Mouse (Mus musculus) neural tube, embryonic 10.5 days (tissue): ENCODE data around the gene Ass1.

Source experiments
- DNase-seq: peaks from one replicate; pipeline ENCODE4 v3.0.0-alpha.2; 2017; ENCODE audit warnings: low spot score; ENCODE audit errors: extremely low spot score

Gene Ass1

GRCm38 (mm10) chr2:31469931-31470682 lies at the start of gene Ass1:
TSS of gene Ass1 (plus strand) at chr2:31470207.
- DNase-seq, result no peak

DNA sequence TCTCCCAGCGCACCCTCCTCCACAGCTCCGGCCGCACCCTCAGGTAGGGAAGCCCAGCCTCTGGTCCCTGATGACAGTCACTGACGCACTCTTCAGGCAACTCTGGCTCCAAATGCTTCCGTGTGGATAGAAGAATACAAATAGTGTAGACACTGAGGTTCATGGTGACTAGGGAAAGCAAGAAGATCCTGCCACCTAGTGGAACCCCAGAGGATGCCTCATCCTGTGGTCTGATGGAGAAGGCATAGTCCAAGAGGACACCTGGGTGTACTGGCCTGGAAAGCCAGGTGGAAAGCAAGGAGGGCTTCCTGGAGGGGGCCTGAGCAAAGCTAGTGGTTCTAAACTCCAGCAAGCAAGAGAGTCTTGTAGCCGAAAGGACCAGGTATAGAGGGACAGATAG lies 49.1 kb upstream of the Ass1 start:
- no peak for DNase-seq

DNA sequence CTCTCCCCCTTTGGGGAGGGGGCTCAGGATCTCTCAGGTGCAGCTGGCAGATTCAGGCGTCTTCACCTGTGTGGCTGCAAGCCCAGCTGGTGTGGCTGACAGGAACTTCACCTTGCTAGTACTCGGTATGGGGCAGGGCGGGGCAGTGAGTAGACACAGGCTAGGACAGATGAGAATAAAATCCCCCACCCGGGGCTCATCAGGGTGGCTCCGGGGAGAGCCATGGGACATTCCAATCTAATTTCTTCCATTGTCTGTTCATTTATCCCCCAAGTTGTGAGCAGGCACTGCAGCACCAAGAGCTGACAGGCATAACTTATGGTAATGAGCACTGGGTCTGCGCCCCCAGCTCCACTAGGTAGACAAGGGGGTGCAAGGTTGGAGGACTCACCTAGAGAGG lies 47.4 kb upstream of the Ass1 start:
- DNase-seq, result no peak

DNA sequence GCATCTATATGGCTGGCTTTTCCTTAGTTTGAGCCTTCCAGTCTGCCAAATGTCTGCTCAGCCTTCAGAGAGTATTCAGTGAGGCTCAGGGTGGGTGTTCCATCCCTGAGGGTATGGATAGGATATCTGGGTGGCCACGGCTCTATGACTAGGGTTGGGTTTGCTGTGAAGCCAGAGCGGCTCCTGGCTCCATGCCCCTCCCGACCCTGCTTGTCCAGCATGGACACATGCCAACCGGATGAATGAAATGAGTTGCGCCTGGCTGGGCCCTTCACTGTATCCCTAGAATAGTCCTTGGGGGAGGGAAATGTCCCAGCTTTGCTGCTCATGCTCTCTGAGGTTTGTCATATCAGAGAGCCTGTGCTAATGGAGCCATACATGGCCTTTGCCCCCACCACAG lies 38.5 kb upstream of the Ass1 start:
- no peak for DNase-seq

DNA sequence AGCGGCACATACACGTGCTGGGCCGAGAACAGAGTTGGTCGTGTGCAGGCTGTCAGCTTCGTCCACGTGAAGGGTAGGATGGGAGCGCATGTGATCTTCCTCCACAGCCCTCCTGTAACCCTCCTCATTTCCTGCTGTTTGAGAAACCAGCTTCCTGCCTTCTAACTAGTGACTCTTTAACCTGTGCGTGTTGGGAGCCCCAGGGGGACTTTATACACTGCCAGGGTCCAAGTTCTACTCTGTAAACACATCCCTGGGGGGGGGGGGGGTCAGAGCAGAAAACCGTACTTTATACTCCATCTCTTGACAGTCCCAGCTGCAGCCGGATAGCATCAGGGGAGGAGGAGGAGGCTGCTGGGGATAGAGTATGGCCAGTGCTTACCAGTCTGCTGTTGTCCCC lies 35.3 kb upstream of the Ass1 start:
- no peak for DNase-seq

DNA sequence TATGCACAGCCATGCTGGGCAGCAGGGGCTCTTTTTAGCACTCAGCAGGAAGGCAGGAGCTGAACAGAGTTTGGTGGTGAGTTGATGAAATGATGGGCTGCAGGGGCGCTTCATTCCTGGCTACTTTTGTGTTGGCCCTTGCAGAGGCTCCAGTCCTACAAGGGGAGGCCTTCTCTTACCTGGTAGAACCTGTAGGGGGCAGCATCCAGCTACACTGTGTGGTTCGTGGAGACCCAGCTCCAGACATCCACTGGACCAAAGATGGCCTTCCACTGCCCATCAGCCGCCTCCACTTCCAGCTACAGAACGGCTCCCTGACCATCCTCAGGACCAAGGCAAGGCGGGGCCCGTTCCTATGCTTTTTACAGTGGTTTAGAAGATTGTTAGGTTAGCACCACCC lies 34.4 kb upstream of the Ass1 start:
- peak; percentile 66 for DNase-seq

DNA sequence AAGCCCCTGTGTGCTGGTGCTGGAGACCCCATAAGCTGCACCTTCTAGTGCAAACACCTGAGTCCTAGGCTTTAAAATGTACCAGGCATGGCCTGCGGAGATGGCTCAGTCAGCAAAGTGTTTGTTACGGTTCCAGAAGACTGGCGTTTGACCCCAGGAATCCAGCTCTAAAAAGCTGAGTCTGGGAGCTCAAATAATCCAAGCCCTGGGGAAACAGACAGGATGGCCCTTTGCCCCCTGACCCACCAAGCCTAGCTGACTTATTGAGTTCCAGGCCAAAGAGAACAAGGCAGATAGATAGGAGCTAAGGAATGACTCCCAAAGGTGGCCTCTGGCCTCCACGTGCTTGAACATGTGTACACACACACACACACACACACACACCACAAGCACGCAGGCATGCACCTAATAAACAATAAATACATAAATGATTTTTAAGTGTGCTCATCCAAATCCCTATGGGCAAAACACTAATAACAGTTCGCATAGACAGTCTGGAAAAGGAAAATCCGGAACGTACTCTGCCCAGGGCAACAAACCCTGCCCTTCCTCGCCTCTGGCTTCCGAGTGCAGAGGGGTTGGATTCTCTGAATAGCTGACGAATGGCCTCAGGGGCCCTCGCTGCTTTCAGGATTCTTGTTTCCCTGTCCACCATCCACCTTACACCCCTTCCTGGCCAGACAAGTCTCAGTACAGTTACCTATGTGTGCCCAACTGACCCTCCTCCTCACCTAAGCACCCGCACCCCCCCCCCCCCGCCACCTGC lies 32.3 kb upstream of the Ass1 start:
- no peak for DNase-seq

GRCm38 (mm10) chr2:31439576-31439975 lies 30.4 kb upstream of the Ass1 start:
- DNase-seq, result no peak

DNA sequence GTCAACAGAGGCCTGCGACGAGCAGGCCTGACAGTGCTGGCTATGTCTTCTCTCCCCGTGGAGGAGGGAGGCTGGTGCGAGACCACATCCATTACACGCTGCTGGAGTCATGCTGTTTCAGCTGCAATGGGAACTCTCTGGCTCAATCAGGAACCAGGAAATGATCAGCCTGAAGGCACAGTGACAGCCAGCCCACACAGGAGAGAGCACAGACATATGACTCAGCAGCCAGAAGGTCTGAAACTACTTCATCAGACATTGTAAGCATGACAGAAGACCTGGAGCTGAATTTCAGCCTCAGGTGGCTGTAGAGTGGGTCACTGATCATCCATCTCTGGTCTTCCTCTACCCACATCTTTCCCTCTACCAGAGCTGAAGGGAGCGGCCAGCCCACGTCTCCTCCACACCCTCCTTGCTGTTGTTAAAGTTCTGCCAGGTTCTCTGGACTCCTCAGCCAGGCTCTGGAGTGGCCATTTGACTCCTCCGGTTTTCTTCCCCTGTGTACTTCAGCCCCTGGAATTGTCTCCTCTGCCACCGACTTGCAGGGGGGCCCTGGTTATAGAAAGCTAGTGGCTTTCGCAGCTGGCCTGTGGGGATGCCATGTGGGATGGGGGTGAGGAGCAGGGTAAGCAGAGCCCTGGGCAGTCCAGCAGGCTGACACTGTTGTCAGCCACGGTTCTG lies 27.4 kb upstream of the Ass1 start:
- DNase-seq, result no peak

DNA sequence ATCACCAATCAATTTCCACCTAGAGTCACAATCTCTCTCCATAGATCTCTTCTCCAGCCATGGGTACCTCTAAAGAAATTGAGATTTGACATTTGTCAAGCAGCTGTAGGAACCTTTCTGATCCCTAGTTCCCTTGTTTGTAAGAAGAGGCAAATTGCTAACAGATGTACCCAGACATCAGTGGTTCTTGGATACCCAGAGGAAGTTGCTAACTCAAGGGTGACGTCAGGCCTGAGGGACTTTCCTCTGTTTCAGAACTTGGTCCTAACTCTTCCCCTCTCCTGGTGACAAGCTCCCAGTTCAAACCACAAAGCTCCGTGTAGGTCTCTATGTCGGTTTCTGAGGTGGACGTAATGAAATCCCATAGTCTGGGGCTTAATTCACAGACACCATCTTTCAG lies 24.0 kb upstream of the Ass1 start:
- no peak for DNase-seq

- no peak for DNase-seq
Observed at GRCm38 (mm10) chr2:31446456-31446855, 23.6 kb upstream of the Ass1 start.

DNA sequence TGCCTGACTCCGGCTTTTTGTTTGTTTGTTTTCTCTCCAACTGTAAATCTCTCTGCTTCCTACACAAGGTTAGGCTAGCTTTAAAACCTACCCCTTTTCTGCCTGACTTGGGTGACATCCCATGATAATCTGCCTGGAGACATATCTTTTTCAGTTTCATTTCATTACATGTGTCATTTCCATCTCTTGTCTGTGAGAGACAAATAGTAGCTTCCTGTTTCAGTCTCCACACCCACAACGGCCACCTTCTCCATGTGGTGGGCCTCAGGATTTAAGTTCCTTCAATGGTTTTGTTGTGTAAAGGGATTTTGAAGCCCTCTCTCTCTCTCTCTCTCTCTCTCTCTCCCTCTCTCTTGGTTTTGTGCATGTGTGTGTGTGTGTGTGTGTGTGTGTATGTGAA lies 22.5 kb upstream of the Ass1 start:
- DNase-seq, result no peak

DNA sequence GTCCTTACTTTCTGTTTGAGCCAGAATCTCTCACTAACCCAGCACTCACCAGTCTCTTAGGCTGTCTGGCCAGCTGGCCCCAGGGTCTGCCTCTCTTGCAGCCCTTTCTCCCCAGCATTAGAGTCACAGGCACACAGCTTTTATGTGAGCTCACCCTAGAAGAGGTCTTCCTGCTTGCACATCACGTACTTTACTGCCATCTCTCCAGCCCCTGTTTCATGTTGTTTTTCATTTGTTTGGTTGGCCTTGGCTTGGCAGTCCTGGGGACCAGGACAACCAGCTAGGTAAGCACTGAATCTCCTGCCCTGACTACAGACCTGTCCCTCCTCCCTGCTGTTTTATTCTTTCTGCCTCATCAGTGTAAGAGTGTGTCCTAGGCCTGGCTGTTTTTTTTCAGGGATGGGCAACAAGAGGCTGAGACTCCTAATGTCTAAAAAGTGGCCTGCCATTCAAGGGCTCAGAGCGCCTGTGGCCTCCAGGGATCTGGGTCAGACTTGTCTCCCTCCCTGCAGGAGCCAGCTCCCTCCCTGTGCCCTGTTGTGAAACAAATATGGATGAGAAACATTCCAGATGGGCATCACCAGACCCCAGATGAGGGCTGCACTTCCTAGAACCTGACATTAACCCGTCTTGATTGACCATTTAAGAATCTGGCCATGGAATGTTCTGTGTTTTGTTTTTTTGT lies 21.1 kb upstream of the Ass1 start:
- DNase-seq, result no peak

DNA sequence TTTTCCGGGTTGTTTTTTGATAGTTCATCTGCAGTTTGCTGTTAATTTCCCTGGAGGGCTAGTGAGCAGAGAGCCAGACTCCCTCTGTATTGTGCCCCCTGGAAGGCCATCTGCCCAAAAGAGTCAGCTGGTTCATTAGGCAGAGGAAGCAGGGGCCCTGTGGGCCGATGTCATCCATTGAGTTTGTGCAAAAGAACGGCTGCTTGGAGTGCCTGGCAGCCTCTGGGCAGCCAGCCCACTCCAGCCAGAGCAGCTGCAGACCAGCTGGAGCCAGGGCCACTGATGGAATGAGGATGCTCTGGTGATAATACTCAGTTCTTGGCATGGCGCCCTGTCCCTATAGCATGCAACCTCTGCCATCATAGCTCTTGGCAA lies 20.6 kb upstream of the Ass1 start:
- DNase-seq, result no peak

- no peak for DNase-seq
Observed at GRCm38 (mm10) chr2:31449902-31450301, 20.1 kb upstream of the Ass1 start.

- DNase-seq, result no peak
Observed at GRCm38 (mm10) chr2:31450661-31451060, 19.3 kb upstream of the Ass1 start.

DNA sequence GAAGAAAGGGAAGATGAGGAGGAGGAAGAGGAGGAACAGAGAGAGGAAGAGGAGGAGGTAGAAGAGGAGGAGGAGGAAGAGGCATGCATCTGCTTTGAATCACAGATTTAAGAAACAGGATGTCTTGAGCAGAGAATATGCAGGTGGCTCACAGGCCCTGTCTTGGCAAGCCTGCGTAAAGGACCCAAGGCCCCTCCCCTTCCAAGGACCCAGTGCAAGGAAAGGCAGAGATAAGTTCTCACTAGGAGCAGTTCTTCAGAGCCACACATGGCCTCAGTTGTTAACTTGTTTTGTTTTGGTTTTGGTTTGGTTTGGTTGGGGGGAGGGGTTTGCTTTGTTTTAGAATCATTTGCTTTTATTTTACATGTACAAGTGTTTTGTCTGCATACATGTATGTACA lies 18.5 kb upstream of the Ass1 start:
- no peak for DNase-seq

- no peak for DNase-seq
Observed at GRCm38 (mm10) chr2:31453011-31453410, 17.0 kb upstream of the Ass1 start.

GRCm38 (mm10) chr2:31453559-31454177 lies 16.3 kb upstream of the Ass1 start:
- DNase-seq, result no peak

DNA sequence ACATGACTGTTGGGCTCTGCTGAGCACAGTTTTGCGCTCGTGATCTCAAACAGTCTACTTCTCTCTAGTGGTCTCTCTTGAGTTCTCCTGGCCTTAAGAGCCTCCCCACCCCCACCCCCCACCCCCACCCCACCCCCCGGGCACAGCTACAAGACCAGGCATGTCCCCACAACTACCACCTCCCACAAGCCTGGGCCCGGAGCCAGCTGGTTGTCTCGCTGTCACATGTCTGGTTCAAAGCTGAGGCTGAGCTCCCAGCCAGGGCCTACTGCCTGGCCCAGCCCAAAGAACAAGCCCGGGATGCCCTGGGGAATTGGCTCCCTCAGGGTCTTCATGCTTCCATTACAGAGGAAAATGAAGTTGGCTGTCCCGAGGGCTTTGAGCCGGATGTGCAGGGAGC lies 15.7 kb upstream of the Ass1 start:
- DNase-seq, result no peak

DNA sequence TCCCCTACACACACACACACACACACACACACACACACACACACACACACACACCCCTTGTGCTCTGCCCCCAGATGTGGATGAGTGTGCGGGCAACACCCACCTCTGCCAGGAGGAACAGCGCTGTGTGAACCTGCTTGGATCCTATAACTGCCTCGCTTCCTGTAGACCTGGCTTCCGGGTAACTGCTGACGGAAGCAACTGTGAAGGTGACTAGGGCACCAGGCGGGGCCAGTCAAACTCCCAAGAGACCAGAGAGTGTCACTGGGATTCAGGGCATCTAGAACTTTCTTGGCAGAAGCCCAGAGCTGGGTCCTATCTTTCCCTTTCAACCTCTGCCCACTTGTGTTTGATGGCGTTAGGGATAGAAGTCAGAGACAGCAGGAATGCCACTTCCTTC lies 14.6 kb upstream of the Ass1 start:
- no peak for DNase-seq
